Mouse (Mus musculus) myocyte (in vitro differentiated cells): ENCODE results near the gene Serpinb9.

Experiments used
- CEBPB ChIP-seq: IDR thresholded peaks from 2 replicates; pipeline ENCODE4 v1.6.1; 2011; ENCODE audit warnings: mild to moderate bottlenecking, moderate library complexity; ENCODE audit not compliant: poor library complexity, insufficient read depth, severe bottlenecking
- E2F4 ChIP-seq: IDR thresholded peaks from one replicate; pipeline ENCODE4 v1.6.1; 2011; ENCODE audit warnings: mild to moderate bottlenecking, control low read depth, moderate library complexity; ENCODE audit not compliant: insufficient read depth
- MAX ChIP-seq: IDR thresholded peaks from one replicate; pipeline ENCODE4 v1.6.1; 2011; ENCODE audit warnings: low read depth, mild to moderate bottlenecking, control low read depth
- MYOD1 ChIP-seq, 3 experiments: IDR thresholded peaks; one replicate each; pipeline ENCODE4 v1.6.1; 2011; ENCODE audit warnings: control low read depth in 2 of 3, low read depth in 2 of 3, mild to moderate bottlenecking in 2 of 3, moderate library complexity in 1 of 3; ENCODE audit not compliant: insufficient read length in 2 of 3, control insufficient read depth in 1 of 3
- POLR2A ChIP-seq: IDR thresholded peaks from one replicate; pipeline ENCODE4 v1.6.1; 2011; ENCODE audit warnings: low read depth, mild to moderate bottlenecking, control low read depth, moderate library complexity; ENCODE audit not compliant: insufficient read length
- POLR2AphosphoS2 ChIP-seq: IDR thresholded peaks from one replicate; pipeline ENCODE4 v1.6.1; 2011; ENCODE audit warnings: low read depth, control low read depth; ENCODE audit not compliant: insufficient read length
- REST ChIP-seq: IDR thresholded peaks from one replicate; pipeline ENCODE4 v1.6.1; 2011; ENCODE audit warnings: mild to moderate bottlenecking, control low read depth, moderate library complexity; ENCODE audit not compliant: insufficient read depth, insufficient read length
- SRF ChIP-seq: IDR thresholded peaks from one replicate; pipeline ENCODE4 v1.6.1; 2011; ENCODE audit warnings: low read depth; ENCODE audit not compliant: control insufficient read depth, insufficient read length
- TCF12 ChIP-seq: IDR thresholded peaks from one replicate; pipeline ENCODE4 v1.6.1; 2011; ENCODE audit warnings: mild to moderate bottlenecking, control low read depth; ENCODE audit not compliant: poor library complexity, insufficient read depth, severe bottlenecking
- USF1 ChIP-seq: IDR thresholded peaks from one replicate; pipeline ENCODE4 v1.6.1; 2011; ENCODE audit warnings: low read depth, mild to moderate bottlenecking, control low read depth, moderate library complexity

- TF ChIP-seq POLR2A (no peak), E2F4 (no peak), MYOD1 (IDR thresholded peaks at IDR 0.05; ENCODE audit: control insufficient read depth in 1 of 3, insufficient read length in 2 of 3, low read depth in 2 of 3) (peak in 1 of 3 experiments; percentile 7), REST (no peak), MAX (no peak), TCF12 (no peak), USF1 (peak; percentile 38), SRF (no peak), CEBPB (no peak), POLR2AphosphoS2 (no peak)
These were observed 25.5 kb downstream of the Serpinb9 start for GRCm38 (mm10) chr13:33028550-33028949.
